In the genomic region with DNA sequence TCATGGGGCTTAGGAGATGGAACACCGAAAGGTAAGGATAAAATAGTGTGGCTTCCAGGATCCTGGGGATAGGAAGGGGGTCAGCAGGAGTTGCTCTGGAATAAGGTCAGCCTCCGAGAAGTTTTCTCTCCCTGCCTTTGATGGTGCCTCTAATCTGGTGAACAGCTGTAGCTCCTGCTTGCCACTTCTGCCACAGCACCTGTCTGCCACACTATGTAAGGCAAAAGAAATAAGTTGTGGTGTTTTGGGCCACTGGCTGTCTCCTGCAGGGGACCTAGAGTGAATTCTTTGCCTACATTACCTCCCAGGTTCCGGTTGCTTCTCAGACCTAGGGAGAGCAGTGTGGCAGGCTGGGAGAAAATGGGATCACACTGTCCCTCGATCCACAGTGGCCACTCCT, we compare ENCODE assay signal across 10 mouse cellular contexts. TPM values are rescaled to one million over a fixed set of nuclear protein-coding genes. Genes with fewer than 3 reads are reported as not detected.
DNase-seq lines count a peak whose midpoint lies in the region; ATAC-seq and TF ChIP-seq lines count a peak whose summit lies in the region.
"Had no signal": no experiment of that assay in that cellular context is flagged by ENCODE, and none has a peak within 500 bp of the region (broad histone marks: within the 10 kb centered on the region; RNA-seq: fewer than 3 reads in every experiment).

No protein-coding gene starts in this region.

- intact Hi-C loops in heart, adult 2 months (cut with DNase I), result loop anchor here (1.0 kb wide), 1 partner anchor 15 kb away; a partner anchor contains a TSS
- intact Hi-C loops in heart, postnatal 36 days (cut with DNase I), result loop anchor here (5.0 kb wide), 1 partner anchor 36 kb away; no protein-coding TSS in a partner anchor

- H3K27me3 ChIP-seq in heart, adult 2 months (ENCODE audit: control insufficient read depth, insufficient read depth, low read length), result no peaks in the 10 kb centered on the region
- no peaks in the 10 kb centered on the region for H3K27me3 ChIP-seq in lung, embryonic 14.5 days (ENCODE audit: insufficient read depth, low read length)
- H3K27me3 ChIP-seq in embryonic facial prominence, embryonic 11.5 days (ENCODE audit: control insufficient read depth, insufficient read depth, low read length), result no peaks in the 10 kb centered on the region
- no peaks in the 10 kb centered on the region for H3K27me3 ChIP-seq in limb, embryonic 15.5 days

- peak overlapping the region; percentile 91 for H3K27ac ChIP-seq in heart, adult 2 months
- peak overlapping the region; percentile 94 for H3K27ac ChIP-seq in lung, embryonic 14.5 days (ENCODE audit: low read depth)
- H3K27ac ChIP-seq in embryonic facial prominence, embryonic 11.5 days (replicated peaks; ENCODE audit: low read depth, low read length), result 0 out of 2 replicates have a peak overlapping the region, but pooled peaks have one; percentile 11
- H3K27ac ChIP-seq in limb, embryonic 15.5 days, result peak overlapping the region; percentile 91

- no peaks in the 10 kb centered on the region for H3K36me3 ChIP-seq in heart, adult 2 months (ENCODE audit: control insufficient read depth, insufficient read depth, low read length)
- peaks cover 6% of the 10 kb centered on the region for H3K36me3 ChIP-seq in lung, embryonic 14.5 days (ENCODE audit: insufficient read depth)
- H3K36me3 ChIP-seq in embryonic facial prominence, embryonic 11.5 days (replicated peaks; ENCODE audit: control insufficient read depth, insufficient read depth, low read depth, low read length), result no peaks in the 10 kb centered on the region
- H3K36me3 ChIP-seq in limb, embryonic 15.5 days, result peaks cover 4% of the 10 kb centered on the region; the same call in 1 of the 2 replicates

- peak overlapping the region; percentile 58 for H3K9ac ChIP-seq in heart, adult 2 months (ENCODE audit: low read depth, low read length)
- peak overlapping the region; percentile 65; the same call in 1 of the 2 replicates for H3K9ac ChIP-seq in lung, embryonic 14.5 days
- peak overlapping the region; percentile 66 for H3K9ac ChIP-seq in embryonic facial prominence, embryonic 11.5 days (replicated peaks; ENCODE audit: low read length)
- H3K9ac ChIP-seq in limb, embryonic 15.5 days, result 0 out of 2 replicates have a peak overlapping the region, but pooled peaks have one; percentile 62

- WGBS in heart, adult 2 months, result 62% methylated on average over 4 of the region's 4 CpGs
- WGBS in lung, embryonic 14.5 days, result 66% methylated on average over 4 of the region's 4 CpGs
- whole genome bisulfite sequencing in embryonic facial prominence, embryonic 11.5 days, result 66% methylated on average over 4 of the region's 4 CpGs
- WGBS in limb, embryonic 15.5 days, result 71% methylated on average over 4 of the region's 4 CpGs

- peaks cover 5% of the 10 kb centered on the region for H3K4me1 ChIP-seq in heart, adult 2 months (ENCODE audit: control insufficient read depth, insufficient read depth, low read length)
- 0 out of 2 replicates have a peak, but pooled peaks cover 5% of the 10 kb centered on the region for H3K4me1 ChIP-seq in lung, embryonic 14.5 days (ENCODE audit: insufficient read depth)
- no peaks in the 10 kb centered on the region; the same call in 1 of the 2 replicates for H3K4me1 ChIP-seq in embryonic facial prominence, embryonic 11.5 days (ENCODE audit: control insufficient read depth, insufficient read depth, low read length)
- peaks cover 28% of the 10 kb centered on the region for H3K4me1 ChIP-seq in limb, embryonic 15.5 days

- H3K4me3 ChIP-seq in heart, adult 2 months, result peak overlapping the region; percentile 33
- peak overlapping the region; percentile 64; the same call in 1 of the 2 replicates for H3K4me3 ChIP-seq in lung, embryonic 14.5 days (ENCODE audit: low read depth, low read length)
- H3K4me3 ChIP-seq in embryonic facial prominence, embryonic 11.5 days (ENCODE audit: low read depth, low read length), result no peak overlapping the region
- peak overlapping the region; percentile 61; the same call in 1 of the 2 replicates for H3K4me3 ChIP-seq in limb, embryonic 15.5 days

- no peaks in the 10 kb centered on the region for H3K9me3 ChIP-seq in lung, embryonic 14.5 days (ENCODE audit: low read depth, low read length)
- H3K9me3 ChIP-seq in embryonic facial prominence, embryonic 11.5 days (replicated peaks; ENCODE audit: control insufficient read depth, low read length), result no peaks in the 10 kb centered on the region
- no peaks in the 10 kb centered on the region for H3K9me3 ChIP-seq in limb, embryonic 15.5 days

- H3K79me2 ChIP-seq in heart, adult 2 months (replicated peaks; ENCODE audit: control insufficient read depth, insufficient read depth, low read length), result no peaks in the 10 kb centered on the region

- H3K4me2 ChIP-seq in lung, embryonic 14.5 days, result peak overlapping the region; percentile 92
- peak overlapping the region; percentile 83; the same call in 1 of the 2 replicates for H3K4me2 ChIP-seq in embryonic facial prominence, embryonic 11.5 days (ENCODE audit: low read depth, low read length)
- peak overlapping the region; percentile 97 for H3K4me2 ChIP-seq in limb, embryonic 15.5 days

- no peak for ATAC-seq in lung, embryonic 14.5 days (ENCODE audit: insufficient read depth)
- no peak for ATAC-seq in embryonic facial prominence, embryonic 11.5 days (replicated peaks; ENCODE audit: insufficient number of reproducible peaks, low FRiP score, low TSS enrichment, low read depth)
- no peak for ATAC-seq in limb, embryonic 15.5 days (ENCODE audit: insufficient number of reproducible peaks, low FRiP score, low TSS enrichment, low read depth)

- no peak for TF ChIP-seq POLR2A in heart, adult 2 months (IDR thresholded peaks at IDR 0.05; ENCODE audit: insufficient read depth, low read depth, low read length)

- DNase-seq in heart, adult 2 months, result no peak
- DNase-seq in heart, postnatal 36 days, result no peak
- DNase-seq in lung, embryonic 14.5 days, result no peak
- DNase-seq in lung, postnatal 14 days, result no peak
- no peak for DNase-seq in embryonic facial prominence, embryonic 11.5 days (ENCODE audit: low spot score)
- DNase-seq in frontal cortex, postnatal 14 days (ENCODE audit: low spot score in 2 of 2), result no peak
- no peak for DNase-seq in spleen, postnatal 14 days (ENCODE audit: low spot score in 2 of 2)
- DNase-seq: cerebellum, adult 11 months; right cerebral cortex, postnatal 25 days had no signal

- no peak for TF ChIP-seq CTCF in heart, adult 2 months (IDR thresholded peaks at IDR 0.05)
- no peak for TF ChIP-seq CTCF in lung, embryonic 14.5 days (IDR thresholded peaks at IDR 0.05; ENCODE audit: low read depth)

- no peak for TF ChIP-seq EP300 in heart, adult 2 months (IDR thresholded peaks at IDR 0.05; ENCODE audit: insufficient read depth, low read depth, low read length)

RNA-seq across cellular contexts. Expression of a gene that starts 1.3 kb away (rescaled TPM):
- total RNA-seq in heart, adult 2 months (2021), result 10 to 100 TPM in 1 of 2 experiments, 1 to 10 TPM in 1; 8.8 to 10.4 TPM
- polyA plus RNA-seq in heart, adult 2 months (2012; rRNA removed), result 13.6 and 15.0 TPM in 2 replicates
- total RNA-seq in heart, postnatal 36 days (2021), result 10 to 100 TPM in 1 of 2 experiments, 1 to 10 TPM in 1; 8.3 to 11.5 TPM
- polyA plus RNA-seq in lung, embryonic 14.5 days (2014; fragmentation: Nextera tagmentation; extraction: Ambion mirVana), result 9.5 and 11.7 TPM in 2 replicates
- polyA plus RNA-seq in embryonic facial prominence, embryonic 11.5 days (2014; fragmentation: Nextera tagmentation; extraction: Ambion mirVana), result 7.8 and 8.8 TPM in 2 replicates
- polyA plus RNA-seq in limb, embryonic 15.5 days (2015; fragmentation: Nextera tagmentation; extraction: Ambion mirVana), result 8.6 and 10.4 TPM in 2 replicates

RNA-seq across cellular contexts. Expression of a gene that starts 14.7 kb away (rescaled TPM):
- 1 to 10 TPM; 2.8 to 3.6 TPM for total RNA-seq in heart, adult 2 months (2021)
- 10.3 and 15.8 TPM in 2 replicates for polyA plus RNA-seq in heart, adult 2 months (2012; rRNA removed)
- 1 to 10 TPM; 4.1 to 4.7 TPM for total RNA-seq in heart, postnatal 36 days (2021)
- 28.5 and 31.5 TPM in 2 replicates for polyA plus RNA-seq in lung, embryonic 14.5 days (2014; fragmentation: Nextera tagmentation; extraction: Ambion mirVana)
- 30.9 and 31.6 TPM in 2 replicates for polyA plus RNA-seq in embryonic facial prominence, embryonic 11.5 days (2014; fragmentation: Nextera tagmentation; extraction: Ambion mirVana)
- polyA plus RNA-seq in limb, embryonic 15.5 days (2015; fragmentation: Nextera tagmentation; extraction: Ambion mirVana), result 21.1 and 21.6 TPM in 2 replicates

RNA-seq across cellular contexts. Expression of a gene that starts 21.6 kb away (rescaled TPM):
- total RNA-seq in heart, adult 2 months (2021), result 10 to 100 TPM; 88.7 to 96.7 TPM
- polyA plus RNA-seq in heart, adult 2 months (2012; rRNA removed), result 21.9 and 36.4 TPM in 2 replicates
- total RNA-seq in heart, postnatal 36 days (2021), result 100 to 1,000 TPM in 1 of 2 experiments, 10 to 100 TPM in 1; 87.1 to 103 TPM
- 564 and 591 TPM in 2 replicates for polyA plus RNA-seq in lung, embryonic 14.5 days (2014; fragmentation: Nextera tagmentation; extraction: Ambion mirVana)
- polyA plus RNA-seq in embryonic facial prominence, embryonic 11.5 days (2014; fragmentation: Nextera tagmentation; extraction: Ambion mirVana), result 705 and 768 TPM in 2 replicates
- polyA plus RNA-seq in limb, embryonic 15.5 days (2015; fragmentation: Nextera tagmentation; extraction: Ambion mirVana), result 323 and 361 TPM in 2 replicates

RNA-seq across cellular contexts. Expression of a gene that starts 30.1 kb away (rescaled TPM):
- total RNA-seq in heart, adult 2 months (2021), result 1 to 10 TPM; 6.4 TPM
- 10.3 and 11.6 TPM in 2 replicates for polyA plus RNA-seq in heart, adult 2 months (2012; rRNA removed)
- total RNA-seq in heart, postnatal 36 days (2021), result 1 to 10 TPM; 6.4 to 8.2 TPM
- 27.7 and 28.5 TPM in 2 replicates for polyA plus RNA-seq in lung, embryonic 14.5 days (2014; fragmentation: Nextera tagmentation; extraction: Ambion mirVana)
- polyA plus RNA-seq in embryonic facial prominence, embryonic 11.5 days (2014; fragmentation: Nextera tagmentation; extraction: Ambion mirVana), result 29.7 and 29.8 TPM in 2 replicates
- polyA plus RNA-seq in limb, embryonic 15.5 days (2015; fragmentation: Nextera tagmentation; extraction: Ambion mirVana), result 36.7 and 37.0 TPM in 2 replicates

RNA-seq across cellular contexts. Expression of a gene that starts 45.6 kb away (rescaled TPM):
- total RNA-seq in heart, adult 2 months (2021), result 10 to 100 TPM; 21.9 to 26.6 TPM
- polyA plus RNA-seq in heart, adult 2 months (2012; rRNA removed), result 45.1 TPM in 2 replicates
- 10 to 100 TPM; 24.3 to 27.3 TPM for total RNA-seq in heart, postnatal 36 days (2021)
- polyA plus RNA-seq in lung, embryonic 14.5 days (2014; fragmentation: Nextera tagmentation; extraction: Ambion mirVana), result 8.8 and 8.9 TPM in 2 replicates
- polyA plus RNA-seq in embryonic facial prominence, embryonic 11.5 days (2014; fragmentation: Nextera tagmentation; extraction: Ambion mirVana), result 5.2 and 5.3 TPM in 2 replicates
- polyA plus RNA-seq in limb, embryonic 15.5 days (2015; fragmentation: Nextera tagmentation; extraction: Ambion mirVana), result 6.5 and 8.6 TPM in 2 replicates

Comparison
In these comparisons a context has a peak if more than half of its experiments do, and no peak if none do; other contexts are left out.
1. H3K27ac ChIP-seq: peak in every context shown above with its lines; median percentile 94 in lung, embryonic 14.5 days; 91 in heart, adult 2 months; 91 in limb, embryonic 15.5 days; 11 in embryonic facial prominence, embryonic 11.5 days.